Mouse (Mus musculus) thymus, adult 2 months (tissue): ENCODE data around the gene Gpn3.
A peak's percentile ranks its signal among the peaks of the same experiment; 100 is the strongest.

Experiments
- CTCF ChIP-seq: fragments of 200-500 bp; IDR thresholded peaks from 2 replicates; pipeline ENCODE4 v1.5.1; 2012; ENCODE audit warnings: mild to moderate bottlenecking, control low read depth, low read length, moderate library complexity, borderline replicate concordance; ENCODE audit not compliant: control insufficient read depth, poor library complexity, insufficient read depth; ENCODE audit errors: extremely low read depth
- POLR2A ChIP-seq: fragments of 200-500 bp; IDR thresholded peaks from 2 replicates; pipeline ENCODE4 v1.6.1; 2012; ENCODE audit warnings: mild to moderate bottlenecking, low read length, control low read depth, moderate library complexity; ENCODE audit not compliant: control insufficient read depth, poor library complexity, insufficient read depth; ENCODE audit errors: extremely low read depth

DNA sequence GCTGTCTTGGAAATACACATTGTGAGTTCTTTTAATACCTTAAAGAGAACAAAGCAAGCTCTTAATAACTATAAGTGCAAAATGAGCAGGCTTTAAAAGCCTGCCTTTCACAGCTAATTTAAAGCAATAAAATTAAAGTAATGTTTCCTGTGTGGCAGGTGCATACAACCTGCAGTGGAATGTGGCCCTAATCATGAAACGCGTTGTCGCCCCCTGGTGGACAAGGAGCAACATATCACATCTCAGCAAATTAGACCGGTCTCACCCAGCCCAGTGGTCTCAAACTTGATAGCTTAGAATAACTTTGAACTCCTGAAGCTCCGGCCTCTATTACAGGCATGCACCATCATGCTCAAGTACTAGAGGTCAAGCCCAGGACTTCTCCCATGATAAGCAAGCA is 27.4 kb upstream of the Gpn3 start:
- TF ChIP-seq POLR2A (no peak), CTCF (peak; percentile 44; the same call in 1 of the 2 replicates)
